Mouse (Mus musculus) E14TG2a.4 (cell line): Measurements from ENCODE around the gene Mcm2.

ENCODE experiments used
- CTCF ChIP-seq: conservative IDR thresholded peaks from 2 replicates; pipeline ENCODE4 v1.5.1; 2014; ENCODE audit warnings: low read length
- NANOG ChIP-seq: IDR thresholded peaks from 2 replicates; pipeline ENCODE4 v1.6.1; 2014; ENCODE audit warnings: borderline replicate concordance, low read length, mixed read lengths
- POU5F1 ChIP-seq: IDR thresholded peaks from 2 replicates; pipeline ENCODE4 v1.6.1; 2014; ENCODE audit warnings: low read length, borderline replicate concordance

GRCm38 (mm10) chr6:88938664-88939055, 40.1 kb upstream of the Mcm2 start:
- TF ChIP-seq CTCF (no peak), POU5F1 (no peak), NANOG (no peak)
